Mouse (Mus musculus): ENCODE measurements around the gene Phactr1.

Phactr1 gene

GRCm38 (mm10) chr13:43018863-43019262 is 338.4 kb downstream of the Phactr1 start:
- no peak for DNase-seq (ENCODE audit: extremely low spot score, low spot score)

- DNase-seq (ENCODE audit: extremely low spot score, low spot score) = no peak
These were observed 340.6 kb downstream of the Phactr1 start for GRCm38 (mm10) chr13:43021031-43021430.

DNA sequence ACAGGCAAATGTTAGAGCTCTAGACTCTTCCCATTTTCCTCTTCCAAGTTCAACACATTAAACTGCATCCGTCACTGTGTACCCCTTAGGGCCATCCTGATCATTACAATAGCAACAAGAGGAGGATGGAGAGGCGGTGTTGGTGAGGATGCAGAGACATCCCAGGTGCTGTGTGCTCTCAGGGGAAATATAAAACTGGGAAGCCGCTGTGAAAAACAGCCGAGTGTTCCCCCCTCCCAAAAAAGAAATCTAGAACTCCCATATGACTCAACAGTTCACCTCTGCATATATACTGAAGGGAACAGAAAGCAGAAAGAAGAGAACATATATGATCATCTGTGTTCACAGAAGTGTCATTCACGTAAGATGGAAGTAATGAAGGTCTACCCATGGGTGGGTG is 342.6 kb downstream of the Phactr1 start:
- no peak for DNase-seq (ENCODE audit: extremely low spot score, low spot score)

GRCm38 (mm10) chr13:43027568-43027967 is 347.1 kb downstream of the Phactr1 start:
- DNase-seq (ENCODE audit: extremely low spot score, low spot score) = no peak

- no peak for DNase-seq (ENCODE audit: extremely low spot score, low spot score)
These were observed 349.8 kb downstream of the Phactr1 start for GRCm38 (mm10) chr13:43030222-43030621.

DNA sequence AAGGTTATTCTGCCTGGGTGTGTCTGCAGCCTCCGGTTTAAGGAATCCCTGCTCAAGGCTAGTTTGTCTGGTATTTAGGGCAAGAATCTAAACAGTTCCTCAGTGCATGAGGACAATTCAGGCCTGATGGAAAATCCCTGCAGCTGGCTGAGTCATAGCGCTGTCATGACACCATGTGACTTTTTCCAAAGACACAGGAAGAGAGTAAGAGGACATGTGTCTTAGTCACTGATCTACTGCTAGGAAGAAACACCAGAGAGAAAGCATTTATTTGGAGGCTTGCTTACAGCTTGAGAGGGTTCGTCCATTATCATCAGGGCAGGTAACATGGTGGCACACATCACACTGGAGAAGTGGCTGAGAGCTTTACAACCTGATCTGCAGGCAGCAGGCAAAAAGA is 352.0 kb downstream of the Phactr1 start:
- DNase-seq (ENCODE audit: extremely low spot score, low spot score) = no peak

GRCm38 (mm10) chr13:43036510-43036909 is 356.1 kb downstream of the Phactr1 start:
- DNase-seq (ENCODE audit: extremely low spot score, low spot score) = no peak

DNA sequence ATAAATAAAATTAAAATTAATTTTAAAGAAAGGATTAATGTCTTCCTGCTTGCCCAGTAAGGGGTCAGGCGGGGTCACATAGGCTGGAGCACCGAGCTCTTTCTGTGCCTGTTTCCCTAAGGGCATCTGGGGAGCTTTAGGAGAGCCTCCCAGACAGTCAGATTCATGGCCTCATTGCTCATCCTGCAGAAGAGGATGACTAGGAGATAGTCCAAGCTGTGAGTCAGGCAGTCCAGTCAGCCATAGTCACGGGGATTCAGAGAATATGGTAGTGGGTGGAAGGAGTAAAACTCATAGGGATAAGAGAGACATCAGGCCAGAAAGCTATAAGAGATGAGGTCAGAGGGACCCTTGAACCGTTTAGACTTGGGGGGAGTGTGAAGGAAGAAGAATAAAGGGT is 362.3 kb downstream of the Phactr1 start:
- DNase-seq (ENCODE audit: extremely low spot score, low spot score) = no peak

DNA sequence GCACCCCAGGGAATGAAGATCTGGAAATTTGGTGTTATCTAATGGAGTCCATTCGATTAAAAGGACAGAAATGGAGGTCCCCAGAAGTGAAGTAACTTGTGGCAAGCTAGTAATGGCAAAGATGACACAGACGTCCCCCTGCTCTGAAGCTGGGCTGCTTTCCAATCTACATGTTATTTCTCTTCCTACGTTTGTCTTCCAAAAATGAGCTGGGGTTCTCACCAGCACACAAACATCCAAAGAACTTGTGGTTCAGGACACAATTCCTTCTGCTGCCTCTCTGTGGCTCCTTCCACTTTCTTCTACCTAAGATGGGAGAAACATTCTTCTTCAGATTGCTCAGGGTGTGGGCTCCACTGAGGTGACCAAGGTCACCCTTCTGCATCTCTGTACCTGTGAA is 368.1 kb downstream of the Phactr1 start:
- DNase-seq (ENCODE audit: extremely low spot score, low spot score) = no peak

DNA sequence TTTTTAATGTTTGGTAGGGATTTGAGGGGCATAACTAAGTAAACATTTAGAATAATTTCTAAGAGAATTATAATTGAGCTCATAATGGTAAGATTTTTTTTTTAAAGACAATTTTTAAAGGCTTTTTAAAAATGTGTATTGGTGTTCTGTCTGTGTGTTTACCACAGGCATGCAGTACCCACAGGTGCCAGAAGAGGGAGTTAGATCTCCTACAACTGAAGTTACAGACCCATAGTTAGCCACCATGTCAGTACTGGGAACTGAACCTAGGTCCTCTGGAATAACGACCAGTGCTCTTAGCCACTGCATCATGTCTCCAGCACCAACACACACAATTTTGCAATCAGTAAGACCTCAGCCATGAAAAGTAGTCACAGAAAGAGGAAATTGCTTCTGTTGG is 372.8 kb downstream of the Phactr1 start:
- DNase-seq (ENCODE audit: extremely low spot score, low spot score) = no peak

GRCm38 (mm10) chr13:43055136-43055535 is 374.7 kb downstream of the Phactr1 start:
- no peak for DNase-seq (ENCODE audit: extremely low spot score, low spot score)

- DNase-seq (ENCODE audit: extremely low spot score, low spot score) = no peak
These were observed 376.7 kb downstream of the Phactr1 start for GRCm38 (mm10) chr13:43057104-43057503.

DNA sequence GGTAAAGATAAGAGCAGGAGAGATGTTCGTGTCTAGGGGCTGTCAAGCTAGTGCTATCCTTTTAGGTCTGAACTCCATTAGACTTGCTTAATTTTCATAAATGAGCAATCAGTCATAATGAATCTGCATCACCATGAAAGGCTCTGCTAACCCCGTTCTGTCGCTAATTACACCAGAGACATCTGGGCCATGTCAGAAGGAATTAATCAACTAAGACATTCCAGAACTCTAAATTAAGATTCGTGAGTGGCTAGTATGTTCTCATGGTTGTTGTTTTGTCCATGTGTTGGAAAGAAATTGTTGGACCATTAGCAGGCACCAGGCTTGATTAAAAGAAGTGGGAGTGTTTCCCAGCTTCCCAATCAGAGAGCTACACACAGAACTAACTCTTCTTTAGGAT is 382.9 kb downstream of the Phactr1 start:
- no peak for DNase-seq (ENCODE audit: extremely low spot score, low spot score)

- DNase-seq (ENCODE audit: extremely low spot score, low spot score) = no peak
These were observed 388.4 kb downstream of the Phactr1 start for GRCm38 (mm10) chr13:43068716-43069265.

GRCm38 (mm10) chr13:43070496-43070895 is 390.1 kb downstream of the Phactr1 start:
- no peak for DNase-seq (ENCODE audit: extremely low spot score, low spot score)

GRCm38 (mm10) chr13:43070971-43071370 is 390.5 kb downstream of the Phactr1 start:
- DNase-seq (ENCODE audit: extremely low spot score, low spot score) = no peak

DNA sequence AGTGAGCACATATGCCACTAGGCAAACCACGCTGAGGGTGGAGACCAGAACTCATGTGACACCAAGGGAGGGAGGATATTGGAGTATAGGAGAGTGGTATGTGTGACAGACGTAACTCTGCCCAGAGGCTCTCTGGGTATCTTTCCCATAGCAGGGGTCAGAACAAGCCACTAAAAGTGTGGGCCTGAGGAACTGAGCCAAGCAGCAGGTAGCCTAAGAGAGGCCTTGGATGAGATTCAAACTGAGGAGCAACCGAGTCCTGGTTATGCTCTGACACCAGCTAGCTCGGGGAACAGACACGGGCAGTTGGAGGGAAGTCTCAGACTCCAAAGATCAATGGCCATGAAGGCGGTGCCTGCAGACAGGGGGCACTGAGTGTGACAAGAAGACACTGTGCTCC is 395.0 kb downstream of the Phactr1 start:
- DNase-seq (ENCODE audit: extremely low spot score, low spot score) = no peak

DNA sequence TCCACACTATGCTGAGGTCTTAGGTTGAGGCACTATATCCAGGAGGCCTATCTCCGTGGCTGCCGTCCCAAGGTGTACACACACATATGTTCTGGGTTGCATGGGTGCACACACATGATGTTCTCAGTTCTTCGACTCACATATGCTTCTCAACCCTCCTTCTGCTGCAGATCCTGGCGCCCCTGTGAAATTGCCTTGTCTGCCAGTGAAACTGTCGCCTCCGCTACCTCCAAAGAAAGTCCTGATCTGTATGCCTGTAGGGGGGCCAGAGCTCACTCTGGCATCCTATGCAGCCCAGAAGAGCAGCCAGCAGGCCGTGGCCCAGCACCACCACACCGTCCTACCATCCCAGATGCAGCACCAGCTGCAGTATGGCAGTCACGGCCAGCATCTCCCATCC is 397.1 kb downstream of the Phactr1 start:
- no peak for DNase-seq (ENCODE audit: extremely low spot score, low spot score)

- DNase-seq (ENCODE audit: extremely low spot score, low spot score) = no peak
These were observed 404.8 kb downstream of the Phactr1 start for GRCm38 (mm10) chr13:43085226-43085625.

DNA sequence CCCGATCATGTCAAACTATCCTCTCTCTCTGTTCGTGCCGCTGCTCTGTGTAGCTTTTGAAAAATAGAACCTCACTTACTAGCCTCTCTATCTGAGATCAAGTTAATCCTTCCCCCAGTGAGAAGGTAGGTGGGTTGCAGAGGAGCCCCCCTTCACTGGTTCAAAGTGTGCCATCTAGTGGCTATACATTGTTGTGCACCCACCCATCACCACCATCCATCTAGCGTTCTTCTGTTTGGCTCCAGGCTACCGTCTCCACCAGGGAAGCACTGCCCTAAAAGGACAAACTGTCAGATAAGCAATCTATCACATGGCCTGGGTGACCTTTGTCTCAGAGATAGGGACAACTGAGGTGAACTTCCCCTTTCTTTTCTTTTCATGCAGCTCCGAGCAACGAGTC is 413.9 kb downstream of the Phactr1 start:
- peak; percentile 46 for DNase-seq (ENCODE audit: extremely low spot score, low spot score)

- no peak for DNase-seq (ENCODE audit: extremely low spot score, low spot score)
These were observed 422.5 kb downstream of the Phactr1 start for GRCm38 (mm10) chr13:43102943-43103342.

DNA sequence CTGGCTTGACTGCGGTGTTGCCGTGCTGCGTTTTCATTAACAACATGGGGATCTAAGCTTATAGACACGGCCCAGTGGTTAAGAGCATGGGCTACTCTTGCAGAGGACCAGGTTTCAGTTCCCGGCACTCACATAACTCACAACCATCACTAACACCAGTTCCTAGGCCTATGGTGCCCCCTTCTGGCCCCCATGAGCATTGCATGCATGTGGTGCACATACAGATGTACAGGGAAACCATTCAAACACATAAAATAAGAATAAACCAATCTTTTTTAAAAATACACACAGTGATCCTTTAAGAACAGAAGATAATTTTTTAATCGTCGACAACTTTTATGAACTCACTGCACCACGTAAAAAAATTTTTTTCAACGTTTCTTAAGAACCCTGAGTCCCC is 424.1 kb downstream of the Phactr1 start:
- DNase-seq (ENCODE audit: extremely low spot score, low spot score) = no peak

DNA sequence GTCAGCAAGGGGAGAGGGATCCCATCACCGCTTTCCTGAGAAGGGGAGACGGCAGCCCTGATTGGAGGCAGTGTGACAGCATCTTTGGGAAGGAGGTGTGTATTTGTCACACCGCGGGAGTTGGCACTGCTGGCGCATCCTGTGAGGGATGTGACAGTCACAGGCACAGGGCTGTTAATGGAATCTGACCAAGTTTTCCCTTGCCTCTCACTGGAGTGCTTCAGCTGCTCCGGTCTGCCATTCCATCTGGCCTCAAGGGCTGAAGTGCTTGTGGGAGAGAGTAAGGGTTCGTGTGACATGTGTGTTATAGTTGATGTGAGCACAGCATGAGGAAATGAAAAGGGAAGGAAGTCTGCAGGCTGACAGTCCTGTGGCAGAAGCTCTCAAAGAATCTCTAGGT is 431.9 kb downstream of the Phactr1 start:
- no peak for DNase-seq (ENCODE audit: extremely low spot score, low spot score)

DNA sequence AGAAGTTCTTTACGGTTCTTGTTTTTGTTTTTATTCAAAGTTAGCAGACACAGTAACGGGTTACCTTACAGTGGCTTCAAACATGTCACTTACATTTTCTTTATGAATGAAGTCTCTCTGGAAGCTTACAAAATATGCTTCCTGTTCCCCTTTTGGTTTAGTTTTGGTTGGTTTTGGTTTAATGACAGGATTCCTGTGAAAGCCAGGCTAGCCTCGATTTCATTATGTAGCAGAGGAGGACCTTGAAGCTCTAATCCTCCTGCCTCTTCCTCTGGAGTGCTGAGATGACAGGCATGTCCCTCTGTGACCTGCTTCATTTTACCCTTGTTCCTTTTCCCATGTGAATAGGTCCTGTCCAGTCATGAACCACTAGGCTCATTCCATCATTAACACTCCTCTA is 432.3 kb downstream of the Phactr1 start:
- DNase-seq (ENCODE audit: extremely low spot score, low spot score) = no peak

Measured in neural tube, embryonic 10.5 days (tissue).